Mouse (Mus musculus): ENCODE measurements around the gene Scaf11. TPM values are rescaled to one million over a fixed set of nuclear protein-coding genes. Genes with fewer than 3 reads are reported as not detected.

Scaf11 gene
- total and polyA plus RNA-seq, 3 experiments = 9.6 to 54.0 (median 45.9) TPM

- H3K4me3 ChIP-seq = peak overlapping the region; percentile 75
- peak in 1 of 2 experiments; percentile 9 for DNase-seq
- TF ChIP-seq POLR2A (IDR thresholded peaks at IDR 0.05; ENCODE audit: insufficient read depth, low read depth, low read length) = no peak
- no peak for TF ChIP-seq EP300 (IDR thresholded peaks at IDR 0.05; ENCODE audit: insufficient read depth, low read depth, low read length)
- no peak for TF ChIP-seq CTCF (IDR thresholded peaks at IDR 0.05)
- 13% methylated on average over 22 of the region's 22 CpGs for WGBS
- H3K4me1 ChIP-seq (ENCODE audit: control insufficient read depth, insufficient read depth, low read length) = peaks cover 4% of the 10 kb centered on the region
- peak overlapping the region; percentile 66 for H3K9ac ChIP-seq (ENCODE audit: low read depth, low read length)
- no peaks in the 10 kb centered on the region for H3K27me3 ChIP-seq (ENCODE audit: control insufficient read depth, insufficient read depth, low read length)
- H3K27ac ChIP-seq = peak overlapping the region; percentile 93
- H3K36me3 ChIP-seq (ENCODE audit: control insufficient read depth, insufficient read depth, low read length) = peaks cover 15% of the 10 kb centered on the region
- peaks cover 2% of the 10 kb centered on the region; the same call in 1 of the 2 replicates for H3K79me2 ChIP-seq (replicated peaks; ENCODE audit: control insufficient read depth, insufficient read depth, low read length)
- intact Hi-C loops (cut with DNase I) = loop anchor here (2.0 kb wide), 2 partner anchors 13 to 177 kb away; no protein-coding TSS in a partner anchor
These were observed 1.2 kb upstream of the Scaf11 start for GRCm38 (mm10) chr15:96461541-96462512.

GRCm38 (mm10) chr15:96460451-96460729 lies 253 bp downstream of the Scaf11 start:
- peak overlapping the region; percentile 83 for H3K4me3 ChIP-seq
- WGBS = 1% methylated on average over 31 of the region's 50 CpGs
- no peak for DNase-seq
- H3K79me2 ChIP-seq (replicated peaks; ENCODE audit: control insufficient read depth, insufficient read depth, low read length) = peaks cover 7% of the 10 kb centered on the region; the same call in 1 of the 2 replicates
- H3K9ac ChIP-seq (ENCODE audit: low read depth, low read length) = peak overlapping the region; percentile 99
- H3K27me3 ChIP-seq (ENCODE audit: control insufficient read depth, insufficient read depth, low read length) = no peaks in the 10 kb centered on the region
- peak overlapping the region; percentile 96 for H3K27ac ChIP-seq
- intact Hi-C loops (cut with DNase I) = loop anchor here (2.0 kb wide), 2 partner anchors 14 to 176 kb away; no protein-coding TSS in a partner anchor
- H3K4me1 ChIP-seq (ENCODE audit: control insufficient read depth, insufficient read depth, low read length) = peaks cover 8% of the 10 kb centered on the region
- peaks cover 24% of the 10 kb centered on the region for H3K36me3 ChIP-seq (ENCODE audit: control insufficient read depth, insufficient read depth, low read length)
- TF ChIP-seq POLR2A (IDR thresholded peaks at IDR 0.05; ENCODE audit: insufficient read depth, low read depth, low read length) = no peak
- no peak for TF ChIP-seq EP300 (IDR thresholded peaks at IDR 0.05; ENCODE audit: insufficient read depth, low read depth, low read length)
- TF ChIP-seq CTCF (IDR thresholded peaks at IDR 0.05) = no peak

- no peak for TF ChIP-seq POLR2A (IDR thresholded peaks at IDR 0.05; ENCODE audit: insufficient read depth, low read depth, low read length)
- TF ChIP-seq EP300 (IDR thresholded peaks at IDR 0.05; ENCODE audit: insufficient read depth, low read depth, low read length) = no peak
- TF ChIP-seq CTCF (IDR thresholded peaks at IDR 0.05) = no peak
- DNase-seq = peak; percentile 84
- Histone ChIP-seq H3K9ac (ENCODE audit: low read depth, low read length) (peak overlapping the region; percentile 99), H3K27me3 (ENCODE audit: control insufficient read depth, insufficient read depth, low read length) (no peaks in the 10 kb centered on the region), H3K36me3 (ENCODE audit: control insufficient read depth, insufficient read depth, low read length) (peaks cover 28% of the 10 kb centered on the region), H3K4me1 (ENCODE audit: control insufficient read depth, insufficient read depth, low read length) (peaks cover 8% of the 10 kb centered on the region), H3K79me2 (replicated peaks; ENCODE audit: control insufficient read depth, insufficient read depth, low read length) (peaks cover 7% of the 10 kb centered on the region; the same call in 1 of the 2 replicates), H3K27ac (peak overlapping the region; percentile 96), H3K4me3 (peak overlapping the region; percentile 83)
- intact Hi-C loops (cut with DNase I) = loop anchor here (2.0 kb wide), 2 partner anchors 15 to 175 kb away; no protein-coding TSS in a partner anchor
- 1% methylated on average over 66 of the region's 71 CpGs for WGBS
These were observed 747 bp downstream of the Scaf11 start for GRCm38 (mm10) chr15:96459741-96460450.

GRCm38 (mm10) chr15:96458273-96458672 lies 2.4 kb downstream of the Scaf11 start:
- Histone ChIP-seq H3K9ac (ENCODE audit: low read depth, low read length) (no peak overlapping the region), H3K79me2 (replicated peaks; ENCODE audit: control insufficient read depth, insufficient read depth, low read length) (peaks cover 9% of the 10 kb centered on the region; the same call in 1 of the 2 replicates), H3K4me1 (ENCODE audit: control insufficient read depth, insufficient read depth, low read length) (peaks cover 8% of the 10 kb centered on the region), H3K36me3 (ENCODE audit: control insufficient read depth, insufficient read depth, low read length) (peaks cover 28% of the 10 kb centered on the region), H3K27ac (no peak overlapping the region), H3K4me3 (no peak overlapping the region), H3K27me3 (ENCODE audit: control insufficient read depth, insufficient read depth, low read length) (no peaks in the 10 kb centered on the region)
- intact Hi-C loops (cut with DNase I) = no loop called here
- DNase-seq = no peak
- TF ChIP-seq EP300 (IDR thresholded peaks at IDR 0.05; ENCODE audit: insufficient read depth, low read depth, low read length) (no peak), POLR2A (IDR thresholded peaks at IDR 0.05; ENCODE audit: insufficient read depth, low read depth, low read length) (no peak), CTCF (IDR thresholded peaks at IDR 0.05) (no peak)
- WGBS = 89% methylated on average over 3 of the region's 3 CpGs

- intact Hi-C loops (cut with DNase I) = no loop called here
- Histone ChIP-seq H3K79me2 (replicated peaks; ENCODE audit: control insufficient read depth, insufficient read depth, low read length) (peaks cover 9% of the 10 kb centered on the region; the same call in 1 of the 2 replicates), H3K4me1 (ENCODE audit: control insufficient read depth, insufficient read depth, low read length) (peaks cover 8% of the 10 kb centered on the region), H3K4me3 (no peak overlapping the region), H3K27me3 (ENCODE audit: control insufficient read depth, insufficient read depth, low read length) (no peaks in the 10 kb centered on the region), H3K36me3 (ENCODE audit: control insufficient read depth, insufficient read depth, low read length) (peaks cover 28% of the 10 kb centered on the region), H3K9ac (ENCODE audit: low read depth, low read length) (no peak overlapping the region), H3K27ac (no peak overlapping the region)
- TF ChIP-seq EP300 (IDR thresholded peaks at IDR 0.05; ENCODE audit: insufficient read depth, low read depth, low read length) (no peak), CTCF (IDR thresholded peaks at IDR 0.05) (no peak)
- WGBS = 45% methylated on average over 3 of the region's 3 CpGs
- no peak for DNase-seq
These were observed 3.3 kb downstream of the Scaf11 start for GRCm38 (mm10) chr15:96457338-96457664.

Measured in heart, adult 2 months (tissue).